Mouse (Mus musculus): ENCODE data around the gene Olfr98. TPM values are rescaled to one million over a fixed set of nuclear protein-coding genes. Genes with fewer than 3 reads are reported as not detected.

Gene Olfr98
- polyA plus RNA-seq (2016; fragmentation: Nextera tagmentation; extraction: Ambion mirVana): not detected in 2 replicates

- Histone ChIP-seq H3K36me3 (replicated peaks) (no peaks in the 10 kb centered on the region), H3K9me3 (no peaks in the 10 kb centered on the region), H3K27ac (no peak within 1 kb of the TSS), H3K27me3 (no peaks in the 10 kb centered on the region), H3K9ac (no peak within 1 kb of the TSS), H3K4me2 (no peak within 1 kb of the TSS), H3K4me1 (no peaks in the 10 kb centered on the region), H3K4me3 (replicated peaks) (no peak within 1 kb of the TSS)
- no peak for ATAC-seq (ENCODE audit: low FRiP score)
- WGBS: 82% methylated on average over 1 of the region's 1 CpGs
Observed at GRCm38 (mm10) chr17:37263626-37264025, at the start of gene Olfr98. TSS of gene Olfr98 (minus strand) at chr17:37263749.

DNA sequence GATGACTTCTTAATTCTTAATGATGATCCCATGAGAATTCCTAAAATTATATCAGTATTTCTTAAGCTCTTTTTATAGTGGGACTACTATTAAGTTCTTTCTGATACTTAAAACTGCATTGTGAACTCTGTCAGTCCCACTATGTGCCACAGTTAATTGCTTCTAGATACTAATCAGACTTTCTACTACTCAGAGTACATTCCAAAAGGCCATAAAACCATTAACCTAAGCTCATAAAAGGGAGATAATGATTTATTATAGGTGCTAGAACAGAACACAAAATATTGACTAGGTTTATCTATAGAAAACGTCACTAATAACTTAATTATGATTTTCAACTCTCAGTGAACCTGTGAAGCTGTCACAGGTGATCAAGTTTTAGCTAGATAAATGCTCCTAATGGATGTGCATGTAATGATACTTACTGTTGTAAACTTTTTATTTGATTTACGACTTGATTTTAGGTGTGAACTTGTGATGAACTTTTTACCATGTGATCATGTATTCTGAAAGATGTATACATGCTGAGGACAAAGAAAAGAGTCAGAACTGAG, 46.7 kb upstream of the Olfr98 start:
- H3K4me3 ChIP-seq (replicated peaks): no peak overlapping the region
- no peak overlapping the region for H3K27ac ChIP-seq
- no peak overlapping the region for H3K4me2 ChIP-seq
- H3K27me3 ChIP-seq: no peaks in the 10 kb centered on the region
- ATAC-seq (ENCODE audit: low FRiP score): no peak
- no peaks in the 10 kb centered on the region for H3K9me3 ChIP-seq
- WGBS: 52% methylated on average over 2 of the region's 2 CpGs
- no peaks in the 10 kb centered on the region for H3K4me1 ChIP-seq
- H3K9ac ChIP-seq: no peak overlapping the region
- H3K36me3 ChIP-seq (replicated peaks): no peaks in the 10 kb centered on the region

DNA sequence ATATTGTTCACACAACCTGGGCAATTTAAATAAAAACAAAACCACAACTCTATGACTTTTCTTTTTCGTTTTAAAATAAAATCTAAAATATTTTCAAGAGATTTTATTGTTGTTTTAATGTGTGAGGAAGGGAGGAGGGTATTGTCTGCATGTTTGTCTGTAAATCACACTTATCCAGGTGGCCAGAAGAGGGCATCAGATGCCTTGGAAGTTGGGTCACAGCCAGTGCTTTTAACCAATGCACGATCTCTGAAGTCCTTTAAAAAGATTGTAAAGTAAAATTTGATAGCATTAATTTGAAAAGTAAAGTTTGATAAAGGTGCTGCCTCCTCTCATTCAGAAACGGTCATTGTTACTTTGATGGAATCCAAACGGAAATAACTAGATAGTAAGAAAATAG, 44.9 kb upstream of the Olfr98 start:
- no peaks in the 10 kb centered on the region for H3K27me3 ChIP-seq
- no peak for ATAC-seq (ENCODE audit: low FRiP score)
- no peaks in the 10 kb centered on the region for H3K4me1 ChIP-seq
- 51% methylated on average over 4 of the region's 4 CpGs for WGBS
- H3K9me3 ChIP-seq: no peaks in the 10 kb centered on the region
- no peak overlapping the region for H3K27ac ChIP-seq
- H3K36me3 ChIP-seq (replicated peaks): no peaks in the 10 kb centered on the region
- H3K4me2 ChIP-seq: no peak overlapping the region
- no peak overlapping the region for H3K9ac ChIP-seq
- no peak overlapping the region for H3K4me3 ChIP-seq (replicated peaks)

GRCm38 (mm10) chr17:37304213-37304612, 40.7 kb upstream of the Olfr98 start, which contains the start of gene Olfr101:
TSS of gene Olfr101 (minus strand) at chr17:37304313.
- no peak for ATAC-seq (ENCODE audit: low FRiP score)
- Histone ChIP-seq H3K9me3 (no peaks in the 10 kb centered on the region), H3K27me3 (no peaks in the 10 kb centered on the region), H3K4me1 (no peaks in the 10 kb centered on the region), H3K9ac (no peak within 1 kb of the TSS), H3K4me2 (no peak within 1 kb of the TSS), H3K27ac (no peak within 1 kb of the TSS), H3K4me3 (replicated peaks) (no peak within 1 kb of the TSS), H3K36me3 (replicated peaks) (no peaks in the 10 kb centered on the region)
- whole genome bisulfite sequencing: 84% methylated on average over 4 of the region's 4 CpGs

GRCm38 (mm10) chr17:37283360-37283759, 19.8 kb upstream of the Olfr98 start, which contains the start of gene Olfr99:
TSS of gene Olfr99 (minus strand) at chr17:37283460.
- Histone ChIP-seq H3K36me3 (replicated peaks) (no peaks in the 10 kb centered on the region), H3K27ac (no peak within 1 kb of the TSS), H3K4me1 (no peaks in the 10 kb centered on the region), H3K9ac (no peak within 1 kb of the TSS), H3K4me3 (replicated peaks) (no peak within 1 kb of the TSS), H3K9me3 (no peaks in the 10 kb centered on the region), H3K27me3 (no peaks in the 10 kb centered on the region), H3K4me2 (no peak within 1 kb of the TSS)
- ATAC-seq (ENCODE audit: low FRiP score): no peak
- WGBS: 81% methylated on average over 1 of the region's 1 CpGs

- Histone ChIP-seq H3K4me2 (no peak overlapping the region), H3K27ac (no peak overlapping the region), H3K4me1 (no peaks in the 10 kb centered on the region), H3K36me3 (replicated peaks) (no peaks in the 10 kb centered on the region), H3K9ac (no peak overlapping the region), H3K27me3 (no peaks in the 10 kb centered on the region), H3K4me3 (replicated peaks) (no peak overlapping the region), H3K9me3 (no peaks in the 10 kb centered on the region)
- ATAC-seq (ENCODE audit: low FRiP score): no peak
- WGBS: 74% methylated on average over 1 of the region's 1 CpGs
Observed at GRCm38 (mm10) chr17:37280331-37280730, 16.8 kb upstream of the Olfr98 start.

GRCm38 (mm10) chr17:37276573-37276972, 13.0 kb upstream of the Olfr98 start:
- no peak overlapping the region for H3K4me3 ChIP-seq (replicated peaks)

DNA sequence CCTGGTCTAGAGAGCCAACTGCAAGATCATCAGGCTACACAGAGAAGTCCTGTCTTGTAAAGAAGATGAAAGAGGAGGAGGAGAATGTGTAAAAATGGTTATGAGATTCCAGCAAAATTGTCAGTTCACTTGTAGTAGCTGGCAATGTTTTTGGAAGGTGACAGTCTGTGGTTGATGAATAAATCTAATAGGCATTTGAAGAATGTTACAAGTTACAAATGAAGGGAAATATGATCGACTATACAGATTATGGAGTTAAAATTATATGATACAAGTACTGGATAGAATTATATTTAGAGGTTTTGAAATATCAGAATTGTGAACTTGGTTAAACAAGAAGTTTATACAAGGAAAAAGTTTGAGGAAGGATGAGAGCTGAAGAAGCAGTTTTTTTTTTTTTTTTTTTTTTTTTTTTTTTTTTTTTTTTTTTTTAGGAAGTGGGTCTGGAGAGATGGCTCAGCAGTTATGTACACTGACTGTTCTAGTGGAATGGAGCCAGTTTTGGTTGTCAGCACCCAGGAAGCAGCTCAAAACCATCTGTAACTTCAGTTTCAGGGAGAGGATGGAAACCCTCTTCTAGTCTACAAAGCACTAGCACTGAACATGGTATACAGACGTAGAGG, 12.2 kb upstream of the Olfr98 start:
- H3K4me3 ChIP-seq (replicated peaks): no peak overlapping the region

More at GRCm38 (mm10) chr17:37276573-37276972, 13.0 kb upstream of the Olfr98 start:
- H3K9me3 ChIP-seq: no peaks in the 10 kb centered on the region
- no peak for ATAC-seq (ENCODE audit: low FRiP score)
- no peak overlapping the region for H3K27ac ChIP-seq
- H3K4me2 ChIP-seq: no peak overlapping the region
- no peaks in the 10 kb centered on the region for H3K36me3 ChIP-seq (replicated peaks)
- H3K27me3 ChIP-seq: no peaks in the 10 kb centered on the region
- H3K9ac ChIP-seq: no peak overlapping the region
- no peaks in the 10 kb centered on the region for H3K4me1 ChIP-seq

GRCm38 (mm10) chr17:37270702-37271092, 7.1 kb upstream of the Olfr98 start:
- H3K9me3 ChIP-seq: no peaks in the 10 kb centered on the region
- H3K27ac ChIP-seq: no peak overlapping the region
- H3K4me1 ChIP-seq: no peaks in the 10 kb centered on the region
- peak; percentile 22; the same call in 1 of the 2 replicates for ATAC-seq (ENCODE audit: low FRiP score)
- 67% methylated on average over 8 of the region's 8 CpGs for WGBS
- 0 out of 2 replicates have a peak overlapping the region, but pooled peaks have one; percentile 38 for H3K9ac ChIP-seq
- H3K36me3 ChIP-seq (replicated peaks): no peaks in the 10 kb centered on the region
- H3K27me3 ChIP-seq: peaks cover 8% of the 10 kb centered on the region; the same call in 1 of the 2 replicates
- H3K4me2 ChIP-seq: peak overlapping the region; percentile 81
- peak overlapping the region; percentile 46 for H3K4me3 ChIP-seq (replicated peaks)

More for the DNA sequence above, 12.2 kb upstream of the Olfr98 start:
- peaks cover 7% of the 10 kb centered on the region; the same call in 1 of the 2 replicates for H3K27me3 ChIP-seq
- H3K27ac ChIP-seq: no peak overlapping the region
- H3K9ac ChIP-seq: no peak overlapping the region
- no peak overlapping the region for H3K4me2 ChIP-seq
- no peaks in the 10 kb centered on the region for H3K4me1 ChIP-seq
- WGBS: 77% methylated on average over 2 of the region's 2 CpGs
- H3K9me3 ChIP-seq: no peaks in the 10 kb centered on the region
- no peaks in the 10 kb centered on the region for H3K36me3 ChIP-seq (replicated peaks)
- ATAC-seq (ENCODE audit: low FRiP score): no peak

DNA sequence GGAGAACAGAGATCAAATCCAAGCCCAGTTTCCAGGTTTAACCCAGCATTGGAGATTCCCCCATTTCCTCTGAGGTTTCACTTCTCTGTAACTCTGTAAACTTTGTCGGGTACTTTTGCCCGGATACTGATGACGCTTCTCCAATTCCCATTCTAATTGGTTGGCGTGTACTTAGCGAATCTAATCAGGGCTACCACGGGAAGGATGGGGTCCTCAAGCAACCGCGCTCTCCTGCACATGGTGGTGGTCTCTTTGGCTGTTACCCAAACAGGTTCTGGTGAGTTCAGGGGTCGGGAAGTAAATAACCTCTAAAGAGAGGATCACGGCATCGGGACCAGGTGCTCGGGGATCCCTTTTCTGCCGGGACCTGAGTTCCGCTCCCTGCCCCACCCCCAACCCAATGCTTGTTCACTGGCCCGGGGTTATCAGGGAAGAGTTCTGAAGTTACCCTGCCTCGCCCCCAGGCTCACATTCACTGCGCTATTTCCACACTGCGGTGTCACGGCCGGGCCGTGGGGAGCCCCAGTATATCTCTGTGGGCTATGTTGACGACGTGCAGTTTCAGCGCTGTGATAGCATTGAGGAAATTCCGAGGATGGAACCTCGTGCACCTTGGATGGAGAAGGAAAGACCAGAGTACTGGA, 6.6 kb upstream of the Olfr98 start, which contains the start of gene H2-M3:
Gene H2-M3, plus strand, starts transcription at position 163 of the 644 bp plus-strand sequence.
- WGBS: 6% methylated on average over 26 of the region's 26 CpGs
- no peaks in the 10 kb centered on the region for H3K9me3 ChIP-seq
- H3K9ac ChIP-seq: peak within 1 kb of the TSS; percentile 38; the same call in 1 of the 2 replicates
- H3K4me3 ChIP-seq (replicated peaks): peak within 1 kb of the TSS; percentile 46
- ATAC-seq (ENCODE audit: low FRiP score): peak; percentile 97
- H3K4me2 ChIP-seq: peak within 1 kb of the TSS; percentile 81
- no peaks in the 10 kb centered on the region for H3K36me3 ChIP-seq (replicated peaks)
- no peaks in the 10 kb centered on the region for H3K4me1 ChIP-seq
- peaks cover 8% of the 10 kb centered on the region; the same call in 1 of the 2 replicates for H3K27me3 ChIP-seq
- H3K27ac ChIP-seq: no peak within 1 kb of the TSS

DNA sequence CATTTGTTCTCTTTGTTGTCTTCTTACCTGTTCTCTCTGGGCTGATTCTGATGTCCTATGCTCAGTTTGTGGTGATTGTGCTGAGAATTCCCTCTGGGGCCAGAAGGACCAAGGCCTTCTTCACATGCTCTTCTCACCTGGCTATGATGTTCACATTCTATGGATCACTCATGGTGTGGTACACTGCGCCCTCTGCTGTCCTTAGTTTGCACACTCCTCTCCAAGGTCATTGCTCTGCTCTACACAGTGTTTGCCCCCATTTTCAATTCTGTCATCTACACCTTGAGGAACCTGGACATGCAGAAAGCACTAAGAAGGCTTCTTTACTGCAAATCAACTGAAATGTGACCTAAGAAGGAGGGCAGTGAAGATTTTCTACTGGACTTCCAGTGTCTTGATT, 13.0 kb downstream of the Olfr98 start:
- Histone ChIP-seq H3K4me2 (no peak overlapping the region), H3K4me3 (replicated peaks) (no peak overlapping the region), H3K9ac (no peak overlapping the region), H3K27ac (no peak overlapping the region), H3K36me3 (replicated peaks) (no peaks in the 10 kb centered on the region), H3K9me3 (no peaks in the 10 kb centered on the region), H3K4me1 (no peaks in the 10 kb centered on the region), H3K27me3 (no peaks in the 10 kb centered on the region)
- no peak for ATAC-seq (ENCODE audit: low FRiP score)
- 0% methylated on average over 1 of the region's 1 CpGs for WGBS

DNA sequence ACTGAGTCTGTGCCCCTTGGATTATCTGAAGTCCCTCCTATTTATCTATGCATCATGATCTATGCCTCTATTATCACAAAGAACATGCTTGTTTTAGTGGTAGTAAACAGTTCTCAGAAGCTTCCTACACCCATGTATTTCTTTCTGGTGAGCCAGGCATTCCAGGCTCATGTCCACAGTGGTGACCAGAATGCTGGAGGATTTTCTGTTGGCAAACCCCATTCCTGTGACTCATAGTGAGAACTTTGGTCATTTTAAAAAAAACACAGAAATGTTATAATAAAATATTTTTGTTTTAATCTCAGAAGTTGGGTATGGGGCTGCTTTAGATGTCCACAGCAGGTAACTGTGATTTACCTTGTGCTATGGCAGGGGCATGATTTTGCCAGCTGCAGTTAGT, 14.1 kb downstream of the Olfr98 start:
- no peaks in the 10 kb centered on the region for H3K27me3 ChIP-seq
- ATAC-seq (ENCODE audit: low FRiP score): no peak
- no peaks in the 10 kb centered on the region for H3K9me3 ChIP-seq
- no peak overlapping the region for H3K4me2 ChIP-seq
- no peaks in the 10 kb centered on the region for H3K4me1 ChIP-seq
- no peak overlapping the region for H3K4me3 ChIP-seq (replicated peaks)
- H3K27ac ChIP-seq: no peak overlapping the region
- H3K36me3 ChIP-seq (replicated peaks): no peaks in the 10 kb centered on the region
- H3K9ac ChIP-seq: no peak overlapping the region

Measured in forebrain, embryonic 12.5 days (tissue).